Mouse (Mus musculus): Measurements from ENCODE around the gene Hcfc1.

- TF ChIP-seq POLR2A (IDR thresholded peaks at IDR 0.05; ENCODE audit: low read depth, low read length) = no peak
- no peak for TF ChIP-seq CTCF (conservative IDR thresholded peaks at IDR 0.05; ENCODE audit: insufficient read depth, insufficient read length, low read depth, low read length)
Observed at GRCm38 (mm10) chrX:73964363-73964762, 1.8 kb downstream of the Hcfc1 start.
